Mouse (Mus musculus) bone marrow, adult 2 months (tissue): ENCODE measurements around the gene Nr1d1.

Source experiments
- CTCF ChIP-seq: fragments of 200-500 bp; IDR thresholded peaks from 2 replicates; pipeline ENCODE4 v1.5.1; 2011; ENCODE audit warnings: low read length, control low read depth; ENCODE audit not compliant: control insufficient read depth, insufficient read depth
- POLR2A ChIP-seq: fragments of 200-500 bp; IDR thresholded peaks from 2 replicates; pipeline ENCODE4 v1.6.1; 2011; ENCODE audit warnings: low read depth, mild to moderate bottlenecking, control low read depth, low read length, borderline replicate concordance; ENCODE audit not compliant: control insufficient read depth

- TF ChIP-seq POLR2A = no peak
- TF ChIP-seq CTCF = no peak
These were observed 36.2 kb downstream of the Nr1d1 start for GRCm38 (mm10) chr11:98738925-98739324.
